Mouse (Mus musculus): ENCODE results near the gene Ssbp4.

- TF ChIP-seq POLR2A (IDR thresholded peaks at IDR 0.05; ENCODE audit: low read depth, low read length) (no peak), CTCF (conservative IDR thresholded peaks at IDR 0.05; ENCODE audit: insufficient read depth, insufficient read length, low read depth, low read length) (no peak)
These were observed 53.5 kb downstream of the Ssbp4 start for GRCm38 (mm10) chr8:70555079-70555747.
